Mouse (Mus musculus): ENCODE data around the gene Gm37240.

Gene Gm37240

DNA sequence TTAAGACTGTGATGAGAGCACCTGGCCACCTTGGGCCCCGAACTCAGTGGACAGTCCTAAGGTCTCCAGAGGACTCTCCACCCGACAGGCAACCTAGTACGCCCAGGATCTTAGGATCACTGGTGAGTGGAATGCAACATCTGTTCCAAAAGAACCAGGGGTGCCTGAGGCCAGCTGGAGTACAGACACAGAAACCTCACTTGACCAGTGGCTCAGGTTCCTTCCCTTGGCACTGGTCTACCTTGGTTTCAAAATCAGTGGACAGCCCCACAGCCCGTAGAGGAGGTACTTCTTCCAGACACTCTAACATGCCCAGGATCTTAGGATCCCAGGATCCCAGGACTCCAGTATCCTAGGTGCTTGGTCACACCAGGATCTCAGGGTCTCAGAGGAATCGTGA, 632.8 kb downstream of the Gm37240 start:
- no peak for DNase-seq (ENCODE audit: low spot score)

DNA sequence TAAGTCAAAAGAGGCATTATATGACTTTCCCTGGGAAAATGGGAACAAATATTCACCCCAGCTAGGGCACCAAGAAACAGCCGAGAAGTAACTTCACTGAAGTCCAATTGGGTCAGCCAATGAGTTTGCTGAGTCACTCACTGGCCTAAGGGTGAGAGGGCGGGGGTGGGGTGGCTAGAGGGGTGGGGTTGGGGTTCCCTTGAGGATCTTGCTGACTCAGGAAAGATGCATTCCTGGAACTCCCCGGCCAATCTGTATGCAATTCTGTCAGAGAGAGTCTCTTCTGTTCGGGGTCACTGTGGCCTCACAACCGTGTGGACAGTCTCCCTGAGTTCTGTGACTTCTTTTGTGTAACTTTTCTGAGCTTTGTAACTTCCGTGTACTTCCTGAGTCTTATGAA, 635.7 kb downstream of the Gm37240 start:
- DNase-seq (ENCODE audit: low spot score): no peak

DNA sequence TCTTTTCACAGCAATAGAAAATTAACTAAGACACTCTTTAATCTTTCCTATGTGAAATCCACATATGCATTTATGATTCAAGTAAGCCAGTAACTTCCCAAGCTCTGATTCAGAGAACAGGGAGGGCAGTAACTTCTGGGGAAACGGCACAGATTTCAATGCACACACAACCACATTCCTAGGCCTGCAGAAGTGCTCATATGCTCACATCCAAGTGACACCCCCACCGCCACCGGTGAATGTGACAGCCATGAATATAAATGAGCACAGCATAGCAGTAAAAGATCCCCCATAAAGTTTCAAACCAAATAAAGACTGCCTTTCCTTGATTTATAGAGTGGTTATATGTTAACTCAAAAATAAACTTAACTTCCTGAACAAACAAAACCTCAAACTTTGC, 641.2 kb downstream of the Gm37240 start:
- DNase-seq (ENCODE audit: low spot score): no peak

DNA sequence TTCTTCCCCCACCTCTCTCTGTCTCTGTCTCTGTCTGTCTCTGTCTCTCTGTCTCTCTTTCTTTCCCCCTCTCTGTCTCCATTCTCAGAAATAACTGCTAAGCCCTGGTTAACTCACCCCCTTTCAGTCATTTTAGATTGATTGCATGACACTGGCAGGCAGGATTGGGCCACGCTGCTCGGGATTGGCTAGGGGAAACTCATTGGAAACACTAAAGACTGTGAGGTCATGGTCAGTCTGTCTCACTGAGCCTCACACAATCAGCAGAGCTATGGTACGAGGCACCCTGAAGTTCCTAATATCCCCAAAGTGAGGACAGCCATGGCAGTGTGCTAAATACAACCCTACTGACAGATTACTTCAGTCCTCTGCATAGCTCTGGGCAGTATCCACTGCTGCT, 650.8 kb downstream of the Gm37240 start:
- no peak for DNase-seq (ENCODE audit: low spot score)

DNA sequence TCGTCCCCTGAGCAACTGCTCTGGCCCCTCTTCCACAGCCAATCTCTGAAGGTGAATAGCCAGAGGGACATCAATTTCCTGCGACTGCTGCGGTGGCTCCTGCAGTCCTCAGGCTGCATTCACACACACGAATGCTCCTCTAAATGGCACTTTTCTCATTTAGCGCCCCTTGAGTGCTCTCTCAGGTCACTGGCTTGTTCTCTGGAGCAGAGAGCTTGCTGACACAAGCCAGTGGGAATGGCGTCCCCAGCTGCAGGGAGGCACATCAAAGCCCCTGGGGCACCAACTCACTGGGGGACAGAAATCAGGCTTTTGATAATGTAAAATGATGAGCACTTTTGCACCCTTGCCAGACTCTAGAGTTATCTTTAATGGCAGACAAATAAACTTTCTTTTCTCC, 654.5 kb downstream of the Gm37240 start:
- DNase-seq (ENCODE audit: low spot score): no peak

DNA sequence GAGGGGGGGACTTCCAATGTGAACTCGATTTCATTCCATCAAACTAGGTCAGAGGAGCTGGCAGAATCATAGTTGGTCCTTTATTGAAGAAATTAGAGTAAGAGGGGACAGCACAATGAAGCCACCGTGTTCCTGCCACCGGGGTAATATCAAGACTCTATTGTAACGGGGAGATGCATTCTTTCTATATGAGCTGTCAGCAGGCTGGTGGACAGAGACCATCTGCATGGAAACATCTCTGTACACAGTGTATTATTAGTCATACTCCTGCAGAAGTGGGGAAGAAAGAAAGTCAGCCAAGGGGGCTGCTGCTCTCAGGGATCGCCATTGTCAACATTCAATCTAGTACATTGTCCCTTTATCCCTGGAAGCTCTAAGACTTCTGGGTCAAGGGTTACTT, 665.3 kb downstream of the Gm37240 start:
- DNase-seq (ENCODE audit: low spot score): no peak

DNA sequence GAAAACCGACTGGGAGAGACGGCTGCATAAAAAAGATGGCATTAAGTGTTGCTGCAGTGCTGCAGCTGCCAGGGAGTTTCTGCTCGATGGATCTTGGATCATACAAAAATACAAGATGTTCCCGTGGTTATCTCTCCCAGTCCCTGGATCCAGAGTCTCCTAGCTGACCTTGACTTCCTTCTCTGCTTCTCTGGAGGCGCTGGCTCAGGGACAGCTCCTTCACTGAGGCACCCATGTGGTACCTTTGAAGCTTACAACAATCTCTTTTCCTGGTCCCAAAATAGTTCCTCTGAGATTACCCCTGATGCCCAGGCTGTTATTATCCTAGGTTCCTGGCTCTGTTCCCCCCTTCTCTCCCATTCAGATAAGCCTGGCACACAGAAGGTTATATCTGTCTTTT, 672.4 kb downstream of the Gm37240 start:
- no peak for DNase-seq (ENCODE audit: low spot score)

DNA sequence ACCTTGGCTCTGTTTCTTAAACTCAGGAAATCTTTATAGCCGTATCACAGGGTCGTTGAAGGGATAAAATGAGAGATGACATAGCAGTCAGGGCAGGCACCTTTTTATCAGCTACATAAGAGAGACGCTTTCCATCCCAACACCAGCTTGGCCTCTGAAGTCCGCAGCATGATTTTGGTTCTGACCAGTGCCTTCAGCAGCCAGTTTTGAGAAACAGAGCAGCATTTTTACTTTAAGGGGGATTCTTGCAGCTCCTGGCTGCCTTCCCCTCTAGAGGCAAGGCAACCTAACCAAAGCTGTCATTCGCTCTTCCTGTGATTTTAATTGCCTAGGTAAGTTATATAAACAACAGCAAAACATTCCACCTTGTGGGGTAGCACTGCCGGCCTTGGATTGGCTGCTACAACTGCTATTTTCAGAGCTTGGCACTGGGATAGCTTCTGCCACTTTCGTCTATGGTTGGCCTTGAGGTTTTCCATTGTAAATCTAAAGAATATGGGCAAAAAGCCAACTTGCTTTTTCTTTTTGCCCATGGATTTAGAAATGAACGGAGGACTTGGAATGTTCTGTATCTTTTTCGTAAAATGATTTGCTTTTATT, 674.5 kb downstream of the Gm37240 start:
- no peak for DNase-seq (ENCODE audit: low spot score)

DNA sequence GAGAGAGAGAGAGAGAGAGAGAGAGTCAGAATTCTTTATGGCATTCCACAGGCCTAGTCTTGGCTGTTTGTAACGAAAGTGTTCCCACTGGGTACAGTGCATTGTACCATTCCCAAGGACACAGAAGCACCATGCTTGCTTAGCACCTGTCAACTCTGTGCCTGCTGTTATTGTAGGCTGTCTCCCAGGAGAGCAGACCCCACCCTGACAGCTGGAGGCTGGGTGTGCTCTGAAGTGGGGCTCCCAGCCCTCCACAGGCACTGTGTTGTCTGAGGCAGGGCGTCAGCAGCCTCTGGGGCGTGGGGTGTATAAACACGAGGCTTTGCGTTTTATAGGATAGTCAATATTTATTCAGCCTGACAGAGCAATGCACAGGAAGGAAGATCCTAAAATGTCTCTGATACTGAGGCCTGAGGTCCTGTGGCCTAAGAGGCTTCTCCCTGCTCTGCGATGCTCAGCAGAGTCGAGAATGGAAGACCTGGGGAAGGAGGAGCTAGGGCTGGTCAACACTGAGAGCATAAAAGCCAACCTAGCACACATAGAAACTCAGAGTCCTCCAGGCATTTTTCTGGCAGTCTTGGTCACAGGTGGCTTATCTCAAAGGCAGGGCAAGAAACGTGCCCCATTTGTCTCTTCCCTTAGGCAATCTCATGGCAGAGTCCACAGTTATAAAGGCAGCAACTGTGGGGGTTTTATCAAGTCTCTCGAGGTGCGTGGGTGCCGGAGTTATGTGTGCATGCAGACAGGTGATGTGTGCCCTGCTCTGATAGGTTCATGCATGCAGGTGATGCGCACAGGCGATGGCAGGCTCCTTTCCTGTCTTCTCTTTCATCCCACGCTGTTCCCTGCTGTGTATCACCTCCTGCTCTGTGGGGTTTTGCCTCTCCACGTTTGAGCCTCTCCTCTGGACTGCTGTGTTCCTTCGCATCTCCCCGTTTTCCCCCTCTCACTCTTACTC, 677.2 kb downstream of the Gm37240 start:
- DNase-seq (ENCODE audit: low spot score): no peak

DNA sequence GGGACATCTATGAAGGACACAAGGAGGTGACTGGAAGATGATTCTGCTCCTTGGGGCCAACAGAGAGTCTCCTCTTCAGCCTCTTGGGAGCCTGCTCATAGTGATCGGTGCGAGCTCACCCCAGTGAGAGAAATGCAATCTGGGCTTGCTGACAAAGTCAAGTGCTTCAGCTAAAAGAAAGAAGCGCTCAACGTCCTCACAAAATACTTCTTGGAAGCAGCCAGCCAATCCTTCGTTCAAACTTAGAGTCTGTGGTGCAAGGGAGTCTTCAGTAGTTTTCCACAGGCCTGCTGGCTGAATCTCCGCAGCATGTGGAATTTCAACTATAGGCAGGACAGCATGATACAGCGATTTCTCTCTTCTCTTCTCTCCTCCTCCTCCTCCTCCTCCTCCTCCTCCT, 680.8 kb downstream of the Gm37240 start:
- DNase-seq (ENCODE audit: low spot score): no peak

DNA sequence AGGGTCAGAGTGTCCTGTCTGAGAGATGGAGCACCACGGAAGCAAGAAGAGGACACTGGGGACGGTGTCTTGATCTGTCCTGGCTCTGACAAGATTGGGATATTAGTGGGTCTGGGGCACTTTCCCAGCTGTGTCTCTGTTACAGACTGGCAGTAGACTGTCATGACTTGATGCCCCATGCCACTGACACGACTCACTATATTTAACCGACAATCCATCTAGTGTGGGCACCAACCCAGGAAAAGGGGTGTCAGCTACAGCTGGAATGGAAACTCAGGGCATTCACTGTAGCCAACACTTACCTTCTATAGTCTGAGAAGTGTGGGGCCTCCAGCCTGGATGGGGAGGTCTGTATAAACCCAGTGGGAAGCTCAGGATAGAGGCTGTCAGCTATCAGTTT, 681.4 kb downstream of the Gm37240 start:
- DNase-seq (ENCODE audit: low spot score): no peak

DNA sequence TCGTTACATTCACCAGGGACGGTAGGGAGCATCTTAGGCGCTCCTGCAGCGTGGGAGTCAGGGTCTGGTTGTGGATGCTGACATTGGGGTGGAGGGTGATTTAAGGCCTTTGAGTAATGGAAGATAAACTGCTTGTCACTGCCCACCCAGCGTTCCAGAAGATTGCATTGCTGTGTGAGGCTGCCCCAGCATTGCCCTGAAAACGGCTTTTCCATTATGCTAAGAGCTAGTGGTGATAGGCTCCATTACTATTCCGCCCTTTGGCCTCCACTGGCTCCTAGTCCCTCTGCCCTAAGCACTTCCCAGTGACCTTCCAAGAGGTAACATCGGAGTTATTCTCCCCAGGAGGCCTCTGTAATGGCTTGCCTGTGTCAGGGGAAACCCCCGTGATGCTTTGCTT, 683.7 kb downstream of the Gm37240 start:
- no peak for DNase-seq (ENCODE audit: low spot score)

DNA sequence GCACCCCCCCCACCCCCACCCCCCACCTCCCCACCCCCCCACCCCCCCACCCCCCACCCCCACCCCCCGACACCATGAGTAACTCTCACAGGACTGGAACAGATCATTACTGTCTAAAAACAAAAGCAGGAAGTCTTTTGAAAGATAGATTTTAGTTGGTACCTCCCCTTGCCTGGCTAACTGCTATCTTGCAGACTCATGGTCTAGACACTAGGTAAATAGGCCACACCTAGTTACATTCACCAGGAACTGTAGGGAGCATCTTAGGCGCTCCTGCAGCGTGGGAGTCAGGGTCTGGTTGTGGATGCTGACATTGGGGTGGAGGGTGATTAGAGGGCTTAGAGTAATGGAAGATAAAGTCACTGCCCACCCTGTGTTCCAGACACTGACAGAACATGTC, 684.6 kb downstream of the Gm37240 start:
- DNase-seq (ENCODE audit: low spot score): no peak

DNA sequence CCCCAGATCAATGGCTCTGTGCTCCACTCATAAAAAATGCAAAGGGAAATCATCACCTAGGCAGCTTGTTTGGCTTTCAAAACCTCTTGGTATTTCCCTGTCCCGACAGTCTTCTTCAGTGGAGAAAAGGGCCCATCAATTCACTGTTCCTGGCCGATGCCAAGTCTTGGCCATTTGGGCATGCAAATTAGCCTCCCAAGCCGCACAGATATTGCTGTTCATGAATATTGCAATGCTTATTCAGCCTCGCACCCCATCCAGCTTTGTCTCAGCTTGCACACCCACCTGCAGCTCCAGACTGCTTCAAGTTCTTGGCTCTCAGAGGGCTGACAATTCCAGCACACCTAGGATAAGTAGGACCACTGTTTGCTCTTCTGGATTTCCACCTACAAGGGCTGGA, 685.5 kb downstream of the Gm37240 start:
- no peak for DNase-seq (ENCODE audit: low spot score)

DNA sequence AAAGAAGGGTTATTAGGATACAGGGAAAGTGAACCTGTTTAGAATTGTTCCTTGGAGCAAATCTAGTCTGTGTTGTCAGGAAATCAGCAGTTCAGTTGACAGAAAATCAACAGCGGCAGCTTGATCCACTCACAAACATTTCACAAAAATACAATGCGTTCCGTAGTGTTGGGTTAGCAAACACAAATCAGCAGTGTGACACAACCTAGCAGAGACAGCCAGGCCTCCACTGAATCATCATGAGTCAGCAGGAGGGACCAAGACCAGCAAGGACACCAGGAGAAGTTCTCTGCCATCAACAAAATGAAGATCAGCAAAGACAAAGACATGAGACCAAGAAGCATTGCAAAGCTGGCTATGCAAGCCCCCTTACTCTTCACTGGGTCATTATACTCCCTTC, 688.8 kb downstream of the Gm37240 start:
- no peak for DNase-seq (ENCODE audit: low spot score)

DNA sequence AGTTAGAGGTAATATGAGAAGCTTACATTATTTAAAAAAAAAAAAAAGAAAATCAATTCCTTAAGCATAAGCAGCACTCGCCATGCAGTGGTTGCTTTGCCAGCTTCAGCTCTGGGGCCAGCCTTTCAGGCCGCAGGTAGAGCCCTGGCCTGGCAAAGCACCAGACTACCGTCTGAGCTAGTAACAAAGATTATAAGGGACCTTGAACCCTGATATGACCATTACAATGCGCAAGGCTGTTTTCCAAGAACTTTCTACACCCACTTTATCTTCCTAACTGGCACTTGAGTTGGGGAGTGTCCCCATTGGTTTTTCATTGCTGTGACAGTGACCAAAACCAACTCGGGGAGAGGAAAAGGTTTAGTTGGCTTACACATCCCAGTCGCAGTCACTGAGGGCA, 690.2 kb downstream of the Gm37240 start:
- DNase-seq (ENCODE audit: low spot score): no peak

DNA sequence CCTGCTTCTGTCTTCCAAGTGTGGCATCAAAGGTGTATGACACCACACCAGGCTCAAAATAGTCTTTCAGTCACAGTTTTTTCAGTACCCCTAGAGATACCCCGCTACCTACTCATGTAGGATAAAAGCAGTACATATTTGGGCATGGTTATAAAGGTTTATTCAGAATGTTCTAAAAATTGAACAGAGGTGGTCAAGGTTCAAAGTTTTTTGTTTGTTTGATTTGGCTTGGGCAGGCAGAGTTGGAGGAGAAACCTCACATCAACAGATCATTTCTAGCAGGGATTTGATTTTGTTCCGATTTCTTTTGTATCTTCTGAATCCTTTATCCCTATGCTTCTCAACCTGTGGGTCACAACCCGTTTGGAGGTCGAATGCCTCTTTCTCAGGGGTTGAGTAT, 690.7 kb downstream of the Gm37240 start:
- DNase-seq (ENCODE audit: low spot score): no peak

DNA sequence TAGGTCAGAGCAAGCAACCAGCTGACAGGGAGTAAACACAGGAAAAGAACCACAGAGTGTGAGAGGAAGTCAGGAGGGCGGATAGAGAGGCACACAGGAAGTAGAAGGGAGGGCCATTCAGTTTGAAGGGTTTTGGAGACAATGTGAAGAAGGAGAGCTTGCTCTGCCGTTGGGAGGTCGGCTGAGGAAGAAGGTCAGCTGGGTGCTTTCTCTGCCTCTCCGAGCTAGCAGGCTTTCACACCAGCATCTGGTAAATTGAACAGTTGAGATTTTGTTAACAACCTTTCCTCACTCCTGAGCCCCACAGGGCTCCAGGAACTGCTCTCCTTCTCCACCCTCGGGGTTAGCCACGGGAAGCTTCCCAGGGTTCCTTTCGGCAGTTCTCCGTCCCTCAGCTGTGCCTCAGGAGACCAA, 692.2 kb downstream of the Gm37240 start:
- peak; percentile 30 for DNase-seq (ENCODE audit: low spot score)

DNA sequence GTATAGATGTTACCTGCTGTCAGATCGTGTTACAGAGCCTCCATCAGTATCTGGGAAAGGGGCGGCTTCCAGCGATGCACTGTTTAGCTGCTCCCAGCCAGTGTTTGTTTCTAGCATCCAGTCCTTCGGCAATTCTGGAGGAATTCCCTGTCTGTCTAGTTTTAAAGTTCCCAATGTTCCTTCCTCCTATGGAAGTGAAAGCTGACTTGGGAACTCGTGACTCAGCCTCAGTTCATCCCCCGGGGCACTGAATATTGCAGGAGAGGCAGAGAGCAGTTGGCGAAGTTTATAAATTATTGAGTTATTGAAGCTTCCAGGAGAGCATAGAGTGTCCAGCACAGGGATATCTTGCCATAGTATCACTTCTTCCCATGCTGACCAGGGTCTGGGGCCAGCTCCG, 697.5 kb downstream of the Gm37240 start:
- DNase-seq (ENCODE audit: low spot score): no peak

DNA sequence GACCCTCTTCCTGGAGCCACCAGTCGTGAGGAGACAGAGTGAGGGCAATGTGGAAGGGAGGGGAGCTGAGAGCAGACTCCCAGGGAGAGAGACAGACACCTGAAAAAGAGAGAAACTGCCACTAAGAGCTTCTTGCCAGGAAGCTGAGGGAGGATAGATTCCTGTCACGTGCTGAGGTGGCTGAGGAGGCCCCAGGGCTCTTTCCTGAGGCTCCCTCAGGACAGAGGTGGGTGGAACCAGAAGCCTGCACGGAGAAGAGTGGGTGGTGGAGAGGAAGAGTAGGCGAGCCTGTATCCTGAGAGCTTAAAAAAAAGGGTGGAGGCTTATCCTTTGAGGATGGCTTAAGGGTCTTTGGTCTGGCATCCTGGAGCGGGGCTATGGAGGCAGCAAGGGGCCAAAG, 699.0 kb downstream of the Gm37240 start:
- DNase-seq (ENCODE audit: low spot score): no peak

DNA sequence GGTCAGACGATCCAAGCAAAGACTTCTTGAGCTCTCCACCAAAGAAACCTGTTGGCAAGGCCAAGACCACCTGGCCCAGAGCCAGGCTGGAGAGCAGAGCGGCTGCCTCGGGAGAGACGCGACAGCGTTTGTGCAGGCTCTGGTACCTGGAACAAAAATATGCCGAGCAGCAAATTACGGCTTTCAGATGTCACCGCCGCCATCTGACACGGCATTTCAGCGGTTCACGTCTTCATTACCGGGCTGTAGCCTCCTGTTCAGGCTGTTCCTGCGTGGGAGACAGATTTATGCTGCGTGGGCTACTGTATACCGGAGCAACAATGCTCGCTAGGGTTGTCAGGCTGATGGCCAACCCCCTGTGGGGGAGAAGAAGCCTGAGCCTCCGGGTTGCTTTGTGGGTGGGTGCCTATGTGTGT, 700.6 kb downstream of the Gm37240 start:
- no peak for DNase-seq (ENCODE audit: low spot score)

DNA sequence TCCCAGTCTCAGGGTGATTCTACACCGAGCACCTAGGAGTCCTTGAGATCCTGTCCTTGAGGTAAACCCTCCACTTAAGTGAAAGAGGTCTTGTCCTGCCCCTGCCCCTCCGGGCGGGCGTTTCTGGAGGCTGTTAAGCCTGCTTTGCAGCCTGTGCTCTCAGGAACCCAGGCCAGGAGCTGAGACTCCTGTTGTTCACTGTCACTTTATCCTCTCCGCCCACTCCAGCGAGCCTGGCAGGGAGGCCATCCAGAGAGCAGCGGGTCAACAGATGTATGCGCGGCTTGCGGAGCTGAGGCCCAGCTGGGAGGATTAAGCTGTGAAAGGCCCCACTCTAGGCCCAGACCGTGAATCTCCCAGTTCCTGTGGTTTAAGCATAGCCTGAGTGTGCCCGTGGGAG, 701.5 kb downstream of the Gm37240 start:
- DNase-seq (ENCODE audit: low spot score): no peak

DNA sequence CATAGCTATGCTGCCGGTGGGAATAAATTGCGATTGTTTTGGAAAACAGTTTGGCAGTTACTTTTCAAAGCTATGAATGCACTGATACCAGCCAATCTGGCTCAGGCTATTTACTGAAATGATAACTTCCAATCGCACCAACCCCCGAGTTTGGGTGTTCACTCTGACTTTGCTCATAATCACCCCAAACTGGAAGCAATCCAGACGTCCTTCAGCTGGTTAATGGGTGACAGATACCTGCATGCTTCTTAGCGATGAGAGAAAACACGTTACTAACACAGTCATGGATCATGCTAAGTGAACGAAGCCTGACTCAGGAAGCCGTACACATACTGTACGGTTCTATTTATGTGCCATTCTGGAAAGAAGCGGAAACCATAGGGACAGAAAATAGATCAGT, 702.4 kb downstream of the Gm37240 start:
- no peak for DNase-seq (ENCODE audit: low spot score)

DNA sequence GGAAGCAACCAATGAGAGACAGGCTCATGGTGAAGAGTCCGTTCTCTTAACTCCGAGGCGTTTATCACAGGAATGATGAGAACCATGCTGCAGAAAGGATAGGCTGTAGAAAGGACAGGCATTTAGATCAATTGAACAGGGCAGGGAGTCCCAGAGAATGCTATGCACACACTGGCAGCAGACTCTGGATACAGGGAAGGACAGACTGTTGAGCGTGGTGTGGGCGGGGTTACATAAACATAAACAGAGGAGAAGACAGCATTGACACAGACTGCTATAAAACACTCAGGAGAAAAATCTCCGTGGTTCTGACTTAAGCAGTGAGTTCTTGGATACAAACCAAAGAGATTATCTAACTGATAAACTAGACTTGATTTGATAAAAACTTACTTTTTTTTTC, 703.2 kb downstream of the Gm37240 start:
- no peak for DNase-seq (ENCODE audit: low spot score)
